Mouse (Mus musculus) ES-Bruce4 (cell line): ENCODE data around the gene Pdhx.

ENCODE experiments used
- CTCF ChIP-seq: IDR thresholded peaks from one replicate; pipeline ENCODE4 v1.8.1; 2011; ENCODE audit warnings: low read depth, low read length
- EP300 ChIP-seq: IDR thresholded peaks from 2 replicates; pipeline ENCODE4 v1.6.1; 2011; ENCODE audit warnings: low read depth, low read length; ENCODE audit not compliant: insufficient read depth
- POLR2A ChIP-seq: IDR thresholded peaks from one replicate; pipeline ENCODE4 v1.8.1; 2011; ENCODE audit warnings: low read length; ENCODE audit not compliant: insufficient read depth

DNA sequence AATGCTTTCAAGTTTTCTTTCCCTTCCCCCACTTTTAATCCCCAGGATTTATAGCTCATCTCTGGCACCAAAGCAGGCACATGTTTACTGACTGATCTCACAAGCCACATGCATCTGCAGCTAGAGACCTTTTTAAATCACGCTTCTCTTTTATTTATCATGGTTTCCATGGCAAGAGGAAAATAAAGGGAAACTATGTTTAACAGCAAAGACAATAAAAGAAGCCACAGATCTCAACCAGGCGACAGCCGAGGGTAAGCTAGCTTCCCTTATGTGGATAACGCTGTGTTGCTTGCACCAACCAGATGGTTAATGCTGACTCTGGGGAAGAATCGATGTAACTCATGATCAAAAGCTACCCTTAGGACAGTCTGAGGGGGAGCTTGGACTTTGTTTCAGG lies 75.0 kb downstream of the Pdhx start:
- TF ChIP-seq CTCF: no peak
- no peak for TF ChIP-seq POLR2A
- no peak for TF ChIP-seq EP300
